Mouse (Mus musculus): ENCODE results near the gene Pinlyp. TPM values are rescaled to one million over a fixed set of nuclear protein-coding genes. Genes with fewer than 3 reads are reported as not detected.
A peak's percentile ranks its signal among the peaks of the same experiment; 100 is the strongest.

Pinlyp gene
- not detected for total RNA-seq (2021)

DNA sequence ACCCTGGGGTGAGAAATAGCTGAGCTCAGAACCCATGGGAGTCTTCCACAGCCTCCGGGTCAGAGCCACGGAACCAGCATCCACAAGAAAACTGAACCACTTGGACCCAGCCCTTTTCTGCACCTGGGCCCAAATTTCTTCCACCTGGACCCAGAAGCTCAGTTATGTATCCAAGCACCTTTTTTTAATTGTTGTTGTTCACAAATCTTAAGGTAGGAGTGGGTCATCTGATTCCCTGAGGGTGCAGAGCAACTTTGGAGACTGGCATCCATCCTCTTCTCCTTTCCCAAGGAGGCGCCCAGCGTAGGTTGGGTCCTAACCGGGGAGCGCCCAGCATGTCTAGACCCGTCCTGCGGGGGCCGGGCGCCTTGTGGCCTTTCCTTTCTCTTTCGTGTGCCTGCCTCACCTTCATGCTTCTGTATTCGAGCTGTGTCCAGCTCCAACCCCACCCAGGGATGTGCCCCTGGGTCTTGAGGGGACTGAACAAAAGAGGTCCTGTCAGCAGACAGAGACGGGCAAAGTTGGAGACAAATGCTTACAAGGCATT is at the start of gene Pinlyp, which contains the start of gene Xrcc1:
TSS of gene Pinlyp (minus strand) at position 51 of the 547 bp plus-strand sequence.
TSS of gene Xrcc1 (plus strand) at position 222 of the 547 bp plus-strand sequence.
- no peak for DNase-seq (ENCODE audit: extremely low spot score in 1 of 2, low spot score in 1 of 2)

DNA sequence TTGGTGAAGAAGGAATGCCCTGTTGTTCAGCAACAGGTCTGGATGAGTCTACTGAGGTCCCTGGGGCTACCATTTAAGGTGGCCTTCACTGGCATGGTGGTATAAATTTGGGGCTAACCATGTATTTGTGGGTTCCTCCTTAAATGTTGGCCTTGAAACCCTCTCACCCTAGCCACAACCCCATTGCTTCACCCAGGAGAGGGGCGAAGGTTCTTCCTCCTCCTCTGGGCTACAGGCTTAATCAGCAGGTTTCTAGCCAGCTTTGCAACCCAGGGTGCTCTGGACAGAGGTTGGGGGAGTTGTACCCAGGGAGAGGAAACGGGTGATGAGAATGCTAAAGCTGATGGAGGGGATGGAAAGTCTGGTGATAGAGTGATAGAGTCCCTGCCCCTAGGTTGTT is 49.5 kb upstream of the Pinlyp start:
- DNase-seq (ENCODE audit: extremely low spot score in 1 of 2, low spot score in 1 of 2) = no peak

DNA sequence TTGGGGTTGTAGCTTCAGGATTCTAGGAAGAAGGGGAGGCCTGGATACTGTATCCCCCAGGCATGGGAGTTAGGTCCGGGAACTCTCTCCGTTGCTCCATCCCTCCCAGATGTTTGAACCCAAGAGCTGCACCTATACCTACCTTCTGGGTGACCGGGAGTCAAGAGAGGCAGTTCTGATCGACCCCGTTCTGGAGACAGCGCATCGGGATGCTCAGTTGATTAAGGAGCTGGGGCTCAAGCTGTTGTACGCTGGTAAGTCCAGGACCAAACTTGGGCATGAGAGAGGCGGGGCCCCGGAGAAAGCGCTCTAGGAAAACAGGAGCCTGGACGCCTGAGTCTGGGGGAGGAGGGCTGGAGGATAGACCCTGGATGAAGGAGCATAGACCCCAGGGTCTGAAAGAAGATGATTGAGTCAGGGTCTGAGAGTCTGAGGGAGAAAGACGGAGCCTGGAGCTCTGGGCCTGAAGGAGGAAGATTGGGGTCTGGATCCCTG is 48.4 kb upstream of the Pinlyp start:
- DNase-seq (ENCODE audit: extremely low spot score in 1 of 2, low spot score in 1 of 2) = no peak

DNA sequence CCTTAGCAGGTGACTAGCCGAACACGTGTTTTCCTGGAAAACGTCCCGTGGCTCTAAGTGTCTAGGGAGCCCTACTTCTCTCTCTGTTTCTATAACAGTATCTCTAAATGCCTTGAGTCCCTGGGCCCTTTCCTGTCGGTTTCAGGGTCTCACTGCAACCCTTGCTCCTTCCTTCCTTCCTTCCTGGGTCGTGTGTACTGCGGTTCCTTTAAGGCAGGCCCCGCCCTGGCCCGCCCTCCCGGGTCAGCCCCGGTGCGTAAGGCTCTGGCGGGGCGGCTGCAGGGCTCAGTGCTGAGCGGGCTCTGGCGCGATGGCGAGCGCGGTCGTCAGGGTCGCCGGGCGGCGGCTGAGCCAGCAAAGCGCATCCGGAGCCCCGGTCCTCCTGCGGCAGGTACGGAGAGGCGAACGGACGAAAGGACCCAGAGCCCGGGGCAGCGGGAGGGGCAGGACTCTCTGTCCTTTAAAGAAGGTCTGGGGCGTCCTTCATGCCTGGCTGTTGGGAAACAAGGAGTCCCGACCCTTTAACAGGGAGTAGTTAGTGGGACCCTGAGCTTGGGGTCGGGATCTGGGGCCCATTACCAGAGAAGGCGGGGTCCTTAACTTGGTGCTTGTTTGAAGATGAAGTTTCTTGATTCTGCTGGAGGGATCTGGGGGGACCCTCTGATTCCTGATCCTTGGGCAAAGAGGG is 47.8 kb upstream of the Pinlyp start:
- peak; percentile 44 to 49 for DNase-seq (ENCODE audit: extremely low spot score in 1 of 2, low spot score in 1 of 2)

DNA sequence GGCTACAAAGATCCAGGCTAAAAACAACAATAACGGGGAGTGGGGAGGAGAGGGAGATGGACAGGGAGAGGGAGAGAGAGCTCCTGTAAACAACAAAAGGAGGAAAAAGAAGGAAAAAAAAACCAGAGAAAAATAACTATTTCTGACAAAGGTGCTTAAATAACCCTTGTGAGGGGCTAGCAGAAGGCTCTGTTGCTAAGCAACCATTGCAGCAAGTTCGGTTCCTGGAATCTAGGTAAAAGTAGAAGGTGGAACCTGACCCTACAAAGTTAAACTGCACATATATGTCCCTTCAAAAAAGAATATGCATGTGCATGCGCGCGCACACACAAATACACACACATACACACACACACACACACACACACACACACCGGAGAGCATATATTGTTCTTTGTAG is 46.9 kb upstream of the Pinlyp start:
- DNase-seq (ENCODE audit: extremely low spot score in 1 of 2, low spot score in 1 of 2) = no peak

DNA sequence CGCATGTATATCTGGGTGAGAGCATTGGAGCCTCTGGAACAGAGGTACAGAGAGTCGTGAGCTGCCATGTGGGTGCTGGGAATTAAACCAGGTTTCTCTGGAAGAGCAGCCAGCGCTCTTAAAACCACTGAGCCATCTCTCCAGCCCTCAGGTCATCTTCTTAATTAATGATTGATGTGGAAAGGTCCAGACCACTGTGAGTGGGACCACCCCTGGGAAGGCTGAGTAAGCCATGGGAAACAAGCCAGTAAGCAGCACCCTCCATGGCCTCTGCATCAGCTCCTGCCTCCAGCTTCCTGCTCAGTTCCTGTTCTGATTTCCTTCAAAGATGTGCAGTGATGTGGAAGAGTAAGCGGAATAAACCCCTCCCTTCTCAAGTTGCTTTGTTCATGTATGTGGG is 46.2 kb upstream of the Pinlyp start:
- no peak for DNase-seq (ENCODE audit: extremely low spot score in 1 of 2, low spot score in 1 of 2)

DNA sequence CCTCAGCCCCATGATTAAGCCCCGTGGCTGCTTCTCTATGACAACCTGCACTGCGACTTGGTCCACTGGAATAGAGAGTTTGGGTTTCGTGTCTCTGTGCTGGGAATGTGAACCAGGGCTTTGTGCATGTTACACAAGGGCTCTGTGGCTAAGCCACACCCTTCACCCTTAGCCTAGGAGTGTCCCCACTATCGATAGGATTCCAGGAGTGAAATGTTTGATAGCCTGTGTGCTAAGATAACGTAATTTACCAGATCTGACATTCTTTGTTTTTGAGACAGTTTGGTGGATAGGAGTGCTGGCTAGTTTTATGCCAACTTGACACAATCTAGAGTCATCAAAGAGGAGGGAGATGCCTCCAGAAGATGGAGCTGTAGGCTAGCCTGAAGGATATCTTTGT is 45.8 kb upstream of the Pinlyp start:
- DNase-seq (ENCODE audit: extremely low spot score in 1 of 2, low spot score in 1 of 2) = no peak

DNA sequence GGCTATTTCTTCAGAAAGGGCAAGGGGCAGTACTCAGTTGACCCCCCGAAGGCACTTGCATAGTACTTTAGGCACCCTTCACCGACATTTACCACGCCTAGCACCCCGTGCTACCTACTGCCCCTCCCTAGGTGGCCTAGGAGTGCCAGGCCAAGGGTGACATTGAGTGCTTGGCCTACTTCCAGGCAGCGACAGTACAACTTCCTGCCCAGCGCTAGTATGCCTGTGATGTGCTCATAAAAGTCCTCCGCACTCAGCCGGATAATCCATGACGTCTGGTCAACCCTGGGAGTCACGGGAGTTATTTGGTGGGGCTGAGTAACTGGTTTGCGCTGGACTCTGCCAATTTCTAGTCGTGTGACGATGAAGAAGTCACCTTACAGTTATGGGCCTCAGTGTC is 42.4 kb upstream of the Pinlyp start:
- DNase-seq (ENCODE audit: extremely low spot score in 1 of 2, low spot score in 1 of 2) = no peak

DNA sequence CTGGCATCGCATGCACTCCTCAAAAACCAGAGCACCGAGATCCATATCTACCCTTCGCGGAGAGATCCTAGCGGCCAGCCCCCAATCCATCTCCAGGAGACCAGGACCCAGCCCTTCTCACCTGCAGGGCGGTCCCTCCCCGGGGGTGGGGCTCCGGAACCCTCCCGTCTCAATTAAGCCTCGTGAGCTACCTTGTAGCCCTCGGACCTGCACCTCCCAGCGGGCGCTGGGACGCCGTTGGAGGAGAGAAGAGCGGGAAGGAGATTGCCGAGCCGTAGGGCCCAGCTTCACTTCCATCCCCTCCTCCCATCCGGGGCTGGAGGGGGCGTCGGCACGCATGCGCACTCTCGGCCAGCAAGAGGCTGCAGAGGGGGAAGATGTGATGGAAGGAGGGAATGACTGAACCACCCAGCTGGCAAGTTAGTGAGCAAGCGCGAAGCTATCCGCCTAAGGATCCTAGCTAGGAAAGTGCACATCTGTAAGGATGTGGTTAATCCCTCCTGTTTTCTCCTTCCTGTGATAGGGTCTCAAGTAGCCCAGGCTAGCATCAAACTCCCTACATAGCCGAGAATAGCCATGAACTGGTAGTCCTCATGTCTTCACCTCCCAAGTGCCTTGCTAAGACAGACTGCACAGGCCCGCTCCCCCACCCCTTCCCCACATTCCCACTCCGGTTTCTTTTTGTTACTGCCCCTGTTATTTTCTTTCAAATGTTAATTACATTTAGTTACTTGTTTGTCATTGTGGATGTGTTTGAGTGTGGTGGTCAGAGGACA is 41.6 kb upstream of the Pinlyp start, which contains the start of the genes Ethe1 and Zfp575:
TSS of gene Ethe1 (plus strand) at position 214 of the 776 bp plus-strand sequence.
TSS of gene Zfp575 (minus strand) at position 312 of the 776 bp plus-strand sequence.
- peak; percentile 76 to 82 for DNase-seq (ENCODE audit: extremely low spot score in 1 of 2, low spot score in 1 of 2)

DNA sequence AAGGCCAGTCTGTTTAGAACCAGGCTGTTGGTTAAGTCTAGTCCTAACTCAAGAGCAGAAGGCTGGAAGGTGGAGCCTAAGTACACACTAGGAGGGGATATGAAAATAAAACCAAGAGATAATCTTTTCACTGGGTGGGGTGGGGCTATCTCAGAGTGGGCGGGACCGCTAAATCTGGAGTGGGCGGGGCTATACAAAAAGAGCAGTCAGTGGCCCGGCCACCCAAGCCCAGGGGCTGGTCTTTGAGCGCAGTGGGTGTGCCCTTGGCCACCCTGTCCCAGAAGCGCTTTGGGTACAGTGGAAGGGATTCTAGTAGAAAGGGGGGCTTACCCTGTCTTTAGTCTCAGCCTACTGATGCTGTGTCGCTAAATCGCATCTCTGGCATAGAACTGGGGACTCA is 40.9 kb upstream of the Pinlyp start:
- no peak for DNase-seq (ENCODE audit: extremely low spot score in 1 of 2, low spot score in 1 of 2)

DNA sequence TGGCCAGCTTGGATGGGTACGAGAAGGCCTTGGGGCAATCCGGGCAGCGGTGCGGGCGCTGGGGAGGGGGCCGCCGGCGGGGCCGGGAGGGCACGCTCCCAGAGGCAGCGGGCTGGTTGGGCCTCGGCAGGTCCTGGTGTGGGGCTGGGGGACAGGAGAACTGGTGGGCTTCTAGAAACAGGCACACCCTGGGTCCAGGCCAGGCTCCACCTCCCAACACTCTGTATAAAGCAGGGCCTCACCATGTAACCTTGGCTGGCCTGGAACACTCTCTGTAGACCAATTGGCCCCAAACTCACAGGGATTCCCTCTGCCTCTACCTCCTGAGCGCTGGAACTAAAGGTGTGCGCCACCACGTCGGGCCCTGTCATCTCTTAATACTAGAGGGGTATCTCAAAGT is 40.1 kb upstream of the Pinlyp start:
- DNase-seq (ENCODE audit: extremely low spot score in 1 of 2, low spot score in 1 of 2) = no peak

DNA sequence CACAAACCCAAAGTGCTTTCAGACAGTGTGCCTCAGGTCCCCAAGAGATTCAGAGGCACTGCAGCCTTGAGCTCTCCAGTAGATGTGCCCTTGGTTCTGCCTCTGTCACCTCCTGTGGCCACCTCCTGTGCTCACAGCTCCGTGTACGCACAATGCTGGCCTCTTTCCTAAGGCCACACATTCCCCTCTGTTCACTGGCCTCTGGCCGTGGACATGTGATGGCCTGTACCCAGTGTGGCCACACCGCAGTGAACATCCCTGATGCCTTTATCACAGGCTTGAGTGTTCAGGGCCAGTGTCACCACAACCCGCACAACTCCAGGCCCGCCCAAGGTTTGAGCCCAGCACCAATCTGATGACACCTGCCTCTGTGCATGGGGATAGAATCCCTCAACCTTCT is 39.0 kb upstream of the Pinlyp start:
- DNase-seq (ENCODE audit: extremely low spot score in 1 of 2, low spot score in 1 of 2) = no peak

DNA sequence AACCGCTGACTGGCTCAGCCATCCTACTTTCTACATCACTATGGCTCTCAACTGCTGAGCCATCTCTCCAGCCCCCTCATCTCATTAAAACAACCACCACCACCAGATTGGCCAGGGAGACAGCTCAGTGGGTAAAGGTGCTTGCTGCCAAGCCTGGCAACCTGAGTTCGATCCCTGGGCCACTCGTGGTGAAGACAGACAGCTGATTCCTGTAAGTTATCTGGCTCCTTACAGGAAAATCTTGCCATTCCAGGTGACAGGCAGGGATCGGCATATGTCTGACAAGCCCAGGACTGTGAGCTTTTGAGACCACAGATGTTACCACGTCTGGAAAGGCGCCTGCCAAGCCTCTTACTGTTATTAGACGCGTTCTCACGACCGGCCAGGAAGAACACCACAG is 31.9 kb upstream of the Pinlyp start:
- DNase-seq (ENCODE audit: extremely low spot score in 1 of 2, low spot score in 1 of 2) = no peak

DNA sequence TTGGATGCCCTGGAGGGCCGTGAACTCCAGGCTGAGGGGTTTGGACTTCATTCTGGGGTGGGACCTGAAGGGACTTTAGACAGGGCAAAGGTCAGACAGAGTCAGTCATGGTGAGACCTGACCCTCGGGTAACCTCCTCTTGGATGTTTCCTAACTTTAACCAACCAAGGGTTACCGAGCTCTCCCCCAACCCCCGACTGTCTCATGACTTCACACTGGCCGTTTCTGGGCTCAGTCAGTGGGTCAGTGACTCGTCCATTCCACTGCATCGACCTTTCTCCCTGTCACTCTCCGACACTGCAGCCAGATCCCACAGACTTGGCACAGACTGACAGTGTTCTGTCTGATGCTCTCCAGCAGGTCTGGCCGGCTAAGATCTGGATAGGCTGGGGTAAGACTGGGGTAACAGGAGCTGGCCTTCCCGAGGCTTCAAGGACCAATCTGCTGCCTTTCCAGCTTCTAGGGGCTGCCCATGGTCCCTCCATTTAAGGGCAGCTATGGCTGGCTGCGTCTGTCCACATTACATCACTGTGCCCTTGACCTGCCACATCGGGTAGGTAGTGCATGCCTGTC is 28.4 kb upstream of the Pinlyp start:
- DNase-seq (ENCODE audit: extremely low spot score in 1 of 2, low spot score in 1 of 2) = no peak

DNA sequence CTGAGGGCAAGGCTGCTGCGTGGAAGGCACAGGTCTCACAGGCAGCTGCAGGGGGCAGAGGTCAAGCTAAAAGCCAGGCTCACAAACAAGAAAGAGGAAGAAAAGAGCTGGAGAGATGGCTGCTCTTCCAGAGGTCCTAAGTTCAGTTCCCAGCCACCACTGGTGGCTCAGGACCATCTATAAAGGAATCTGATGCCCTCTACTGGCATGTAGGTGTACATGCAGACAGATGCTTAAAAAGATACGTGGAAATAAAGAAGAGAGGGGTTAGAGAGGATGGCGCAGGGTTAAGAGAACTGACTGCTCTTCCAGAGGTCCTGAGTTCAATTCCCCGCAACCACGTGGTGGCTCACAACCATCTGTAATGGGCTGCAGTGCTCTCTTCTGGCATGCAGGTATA is 26.5 kb upstream of the Pinlyp start:
- DNase-seq (ENCODE audit: extremely low spot score in 1 of 2, low spot score in 1 of 2) = no peak

DNA sequence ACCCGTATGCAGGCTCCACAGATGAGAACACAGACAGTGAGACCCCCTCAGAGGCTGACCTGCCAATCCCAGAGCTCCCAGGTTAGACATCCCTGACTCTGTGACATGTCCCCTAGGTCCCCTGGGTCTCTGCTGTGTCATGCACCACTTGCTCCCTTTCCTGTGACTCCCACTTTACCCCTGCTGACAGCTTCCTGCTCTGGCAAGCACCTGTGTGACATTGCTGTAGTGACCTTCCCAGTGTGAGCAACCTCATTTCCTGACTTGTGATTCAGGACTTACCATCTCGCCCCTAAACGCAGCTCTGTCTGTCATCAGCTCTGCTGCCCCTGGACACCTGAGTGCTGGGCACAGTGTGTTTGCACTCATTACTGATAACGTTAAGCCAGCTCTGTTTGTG is 25.2 kb upstream of the Pinlyp start:
- no peak for DNase-seq (ENCODE audit: extremely low spot score in 1 of 2, low spot score in 1 of 2)

DNA sequence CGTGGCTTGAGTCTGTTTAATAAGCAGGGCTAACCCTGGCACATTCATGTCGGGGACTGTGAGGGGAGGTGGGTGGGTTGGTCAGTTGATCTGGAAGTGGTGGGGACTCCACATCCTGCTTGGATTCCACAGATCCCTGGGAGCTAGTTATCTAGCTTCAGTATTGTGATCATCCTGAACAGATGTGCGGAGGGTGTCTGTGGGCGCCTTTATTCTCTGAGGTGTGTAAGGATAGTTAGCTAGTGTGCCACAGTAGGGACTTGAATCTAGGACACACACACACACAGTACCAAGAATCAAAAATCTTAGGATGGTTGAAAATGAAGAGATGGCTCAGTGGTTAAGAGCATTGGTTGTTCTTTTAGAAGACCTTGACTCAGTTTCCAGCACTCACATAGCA is 22.6 kb upstream of the Pinlyp start:
- DNase-seq (ENCODE audit: extremely low spot score in 1 of 2, low spot score in 1 of 2) = no peak

DNA sequence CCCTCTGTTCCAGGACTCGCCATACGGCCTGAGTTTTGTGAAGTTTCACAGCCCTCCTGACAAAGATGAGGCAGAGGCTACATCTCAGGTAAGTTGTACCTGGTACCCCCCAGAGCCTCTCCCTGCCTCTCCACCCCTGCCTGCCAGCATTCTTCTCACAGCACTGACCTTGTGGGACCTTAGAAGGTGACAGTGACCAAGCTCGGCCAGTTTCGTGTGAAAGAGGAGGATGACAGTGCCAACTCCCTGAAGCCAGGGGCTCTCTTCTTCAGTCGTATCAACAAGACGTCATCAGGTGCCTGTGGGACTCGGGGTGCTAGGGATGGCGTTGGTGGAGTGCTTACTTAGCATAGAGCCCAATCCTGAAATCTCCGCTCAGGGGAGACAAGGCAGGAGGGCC is 20.3 kb upstream of the Pinlyp start:
- no peak for DNase-seq (ENCODE audit: extremely low spot score in 1 of 2, low spot score in 1 of 2)

DNA sequence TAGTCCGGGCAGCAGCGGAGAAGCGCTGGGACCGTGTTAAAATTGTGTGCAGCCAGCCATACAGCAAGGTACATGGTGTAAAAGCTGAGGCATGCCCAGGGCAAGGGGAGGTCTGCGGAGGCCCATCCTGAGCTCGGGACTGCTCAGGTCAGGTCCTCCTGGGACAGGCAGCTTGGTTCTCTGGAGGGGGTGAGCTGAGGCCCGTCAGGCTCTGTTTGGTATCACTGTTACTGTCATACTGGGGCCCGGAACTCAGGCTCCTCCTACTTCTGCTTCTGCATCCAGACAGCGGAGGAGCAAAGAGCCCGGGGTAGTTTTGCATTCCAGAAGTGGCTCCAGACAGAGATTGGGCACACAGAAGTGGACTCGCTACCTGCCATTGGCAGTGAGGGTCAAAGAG is 19.7 kb upstream of the Pinlyp start:
- no peak for DNase-seq (ENCODE audit: extremely low spot score in 1 of 2, low spot score in 1 of 2)

DNA sequence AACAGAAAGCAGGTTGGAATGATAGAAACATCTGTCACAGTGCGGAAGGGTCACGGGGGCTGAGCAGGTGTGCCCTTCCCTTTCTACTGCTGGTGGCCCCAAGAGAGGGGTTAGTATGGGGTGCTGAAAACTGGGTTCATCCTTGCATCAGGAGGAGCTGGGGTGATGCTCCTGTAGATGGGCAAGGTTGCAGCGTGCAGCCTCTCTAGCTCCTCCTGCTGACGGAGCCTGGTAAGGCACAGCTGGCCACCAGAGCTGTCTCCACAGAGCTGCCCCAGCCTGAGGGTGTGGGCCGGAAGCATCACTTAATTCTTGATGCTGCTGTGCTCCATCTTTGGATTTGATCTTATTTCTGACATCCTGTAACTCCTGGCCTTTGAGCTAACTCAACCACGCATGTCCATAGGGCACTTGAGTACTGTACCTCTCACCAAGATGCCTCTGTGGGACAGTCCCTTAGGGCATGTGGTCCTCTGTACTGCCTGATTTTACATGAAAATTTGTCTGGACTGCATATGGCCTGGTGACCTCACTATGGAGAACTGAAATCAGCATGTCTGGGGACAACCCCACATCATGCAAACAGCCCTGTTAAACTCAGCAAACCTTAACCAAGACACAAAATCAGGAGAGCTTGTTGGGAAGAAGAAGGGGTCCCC is 18.8 kb upstream of the Pinlyp start:
- DNase-seq (ENCODE audit: extremely low spot score in 1 of 2, low spot score in 1 of 2) = peak; percentile 34 to 79

DNA sequence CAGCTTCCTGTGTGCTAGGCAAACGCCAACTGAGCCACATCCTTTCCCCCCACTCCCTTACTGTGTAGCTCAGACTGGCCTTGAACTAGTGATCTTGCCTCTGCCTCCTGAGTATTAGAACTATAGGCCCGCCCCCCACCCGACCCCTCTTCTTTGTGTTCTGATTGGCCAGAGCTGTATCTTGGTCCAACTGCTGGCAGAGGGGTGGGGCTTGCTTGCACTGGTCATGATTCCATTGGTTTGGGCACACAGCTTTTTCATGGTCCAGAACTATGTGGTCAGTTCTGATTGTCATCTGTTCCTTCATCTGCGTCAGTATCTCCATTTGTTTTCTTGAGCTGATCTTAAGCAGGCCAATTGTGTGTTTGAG is 17.9 kb upstream of the Pinlyp start:
- DNase-seq (ENCODE audit: extremely low spot score in 1 of 2, low spot score in 1 of 2) = no peak
